Mouse (Mus musculus) MEL (cell line): ENCODE results near the gene Trmt2a.

Source experiments
- POLR2AphosphoS2 ChIP-seq: IDR thresholded peaks from 2 replicates; pipeline ENCODE4 v1.6.1; 2011; ENCODE audit warnings: low read length, improper control_type of control experiment
- TCF12 ChIP-seq: IDR thresholded peaks from 2 replicates; pipeline ENCODE4 v1.6.1; 2014; ENCODE audit warnings: low read depth, mild to moderate bottlenecking, inconsistent platforms, low read length, improper control_type of control experiment, moderate library complexity

DNA sequence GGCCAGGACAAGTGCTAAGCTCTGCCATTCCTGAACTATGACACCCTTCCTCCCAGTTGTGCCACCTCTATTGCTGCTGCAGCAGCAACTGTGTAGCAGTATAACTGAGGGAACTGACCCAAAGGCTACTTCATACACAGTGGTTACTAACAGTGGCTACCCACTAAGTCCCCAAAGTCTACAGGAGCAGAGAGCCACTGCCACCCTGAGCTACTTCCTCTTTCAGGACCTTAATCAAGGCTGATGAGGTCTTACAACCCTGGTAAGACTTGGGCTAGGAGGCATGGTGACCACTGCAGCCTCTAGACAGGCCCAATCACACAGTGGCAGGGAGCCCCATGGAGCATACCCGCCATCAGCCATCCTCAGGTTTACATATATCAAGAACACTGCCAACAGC lies 46.4 kb upstream of the Trmt2a start:
- TF ChIP-seq TCF12 (no peak), POLR2AphosphoS2 (no peak)
